Comparison of ENCODE assay signal across 8 mouse cellular contexts in the genomic region with DNA sequence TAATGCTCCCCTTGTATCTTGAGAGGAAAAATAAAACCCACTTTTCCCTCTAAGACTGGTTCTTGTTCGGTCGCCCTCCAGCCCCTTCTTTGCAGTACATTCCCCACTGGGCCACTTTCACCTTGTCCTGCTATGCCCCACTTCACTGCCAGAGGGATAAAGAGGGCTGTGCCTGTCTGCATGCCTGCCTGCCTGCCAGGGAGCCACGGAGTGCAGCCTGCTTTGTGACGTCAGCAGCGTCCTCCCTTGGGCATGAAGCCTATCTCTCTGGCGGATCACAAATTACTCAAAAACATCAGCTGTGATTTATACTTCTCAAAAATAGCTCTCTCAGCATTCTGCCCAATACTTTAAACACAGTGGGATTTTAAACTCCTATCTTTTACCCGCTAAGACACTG. TPM values are rescaled to one million over a fixed set of nuclear protein-coding genes. Genes with fewer than 3 reads are reported as not detected.
DNase-seq lines count a peak whose midpoint lies in the region; ATAC-seq and TF ChIP-seq lines count a peak whose summit lies in the region.

No protein-coding gene starts in this region.

- TF ChIP-seq CTCF in gastrocnemius, adult 2 months (IDR thresholded peaks at IDR 0.05) = no peak
- peak; percentile 4; the same call in 1 of the 2 replicates for TF ChIP-seq CTCF in hindbrain, postnatal 0 days (IDR thresholded peaks at IDR 0.05; ENCODE audit: low read depth)
- TF ChIP-seq CTCF in thymus, adult 2 months (IDR thresholded peaks at IDR 0.05; ENCODE audit: borderline replicate concordance, control insufficient read depth, extremely low read depth, insufficient read depth, low read length, poor library complexity) = no peak

- H3K36me3 ChIP-seq in hindbrain, postnatal 0 days (ENCODE audit: insufficient read depth, low read length) = no peaks in the 10 kb centered on the region
- no peaks in the 10 kb centered on the region for H3K36me3 ChIP-seq in neural tube, embryonic 14.5 days (ENCODE audit: control insufficient read depth, insufficient read depth, low read length)
- no peaks in the 10 kb centered on the region for H3K36me3 ChIP-seq in thymus, adult 2 months (ENCODE audit: control insufficient read depth, insufficient read depth, low read length)

- no peak overlapping the region for H3K9ac ChIP-seq in hindbrain, postnatal 0 days (replicated peaks; ENCODE audit: low read length)
- no peak overlapping the region for H3K9ac ChIP-seq in neural tube, embryonic 14.5 days (replicated peaks; ENCODE audit: low read depth, low read length)

- TF ChIP-seq POLR2A in thymus, adult 2 months (IDR thresholded peaks at IDR 0.05; ENCODE audit: control insufficient read depth, extremely low read depth, insufficient read depth, low read length, poor library complexity) = no peak

- no peak overlapping the region for H3K4me3 ChIP-seq in gastrocnemius, adult 2 months
- H3K4me3 ChIP-seq in hindbrain, postnatal 0 days (ENCODE audit: low read length) = no peak overlapping the region
- no peak overlapping the region for H3K4me3 ChIP-seq in neural tube, embryonic 14.5 days (ENCODE audit: low read depth, low read length)
- no peak overlapping the region for H3K4me3 ChIP-seq in thymus, adult 2 months (ENCODE audit: control insufficient read depth, insufficient read depth, low read length)

- 25% methylated on average over 7 of the region's 7 CpGs for WGBS in hindbrain, postnatal 0 days
- 25% methylated on average over 7 of the region's 7 CpGs for WGBS in neural tube, embryonic 14.5 days
- WGBS in thymus, adult 2 months = 80% methylated on average over 7 of the region's 7 CpGs

- peak; percentile 24 for DNase-seq in gastrocnemius, adult 2 months
- no peak for DNase-seq in gastrocnemius, adult 8-10 months (ENCODE audit: low spot score in 2 of 2)
- DNase-seq in adrenal gland, adult (ENCODE audit: inconsistent age in 2 of 2, low spot score in 1 of 2) = peak; percentile 73 to 90
- DNase-seq in cerebellum, postnatal 25 days = peak; percentile 70 to 76
- peak; percentile 37 for DNase-seq in hindbrain, postnatal 0 days (ENCODE audit: low spot score)
- DNase-seq in thymus, adult 2 months = no peak
- no peak for DNase-seq in spleen, adult 18-20 months

- H3K27me3 ChIP-seq in hindbrain, postnatal 0 days (ENCODE audit: insufficient read depth, low read length) = no peaks in the 10 kb centered on the region
- no peaks in the 10 kb centered on the region for H3K27me3 ChIP-seq in neural tube, embryonic 14.5 days (ENCODE audit: control insufficient read depth, insufficient read depth, low read length)
- H3K27me3 ChIP-seq in thymus, adult 2 months (ENCODE audit: control insufficient read depth, insufficient read depth, low read length) = no peaks in the 10 kb centered on the region; the same call in 1 of the 2 replicates

- H3K4me1 ChIP-seq in hindbrain, postnatal 0 days (ENCODE audit: insufficient read depth, low read length) = no peaks in the 10 kb centered on the region
- no peaks in the 10 kb centered on the region for H3K4me1 ChIP-seq in neural tube, embryonic 14.5 days (ENCODE audit: control insufficient read depth, insufficient read depth, low read length)
- no peaks in the 10 kb centered on the region for H3K4me1 ChIP-seq in thymus, adult 2 months (replicated peaks; ENCODE audit: control insufficient read depth, insufficient read depth, low read length)

- intact Hi-C loops in gastrocnemius, adult 2 months (cut with DNase I) = no loop called here

- H3K27ac ChIP-seq in gastrocnemius, adult 2 months = peak overlapping the region; percentile 50; the same call in 1 of the 2 replicates
- H3K27ac ChIP-seq in hindbrain, postnatal 0 days = no peak overlapping the region
- H3K27ac ChIP-seq in neural tube, embryonic 14.5 days (ENCODE audit: low read depth, low read length) = no peak overlapping the region
- H3K27ac ChIP-seq in thymus, adult 2 months (ENCODE audit: control insufficient read depth, insufficient read depth, low read length) = no peak overlapping the region

- no peak for ATAC-seq in hindbrain, postnatal 0 days
- ATAC-seq in neural tube, embryonic 14.5 days (ENCODE audit: low read depth) = peak; percentile 82

- peak overlapping the region; percentile 33 for H3K4me2 ChIP-seq in hindbrain, postnatal 0 days (ENCODE audit: low read depth, low read length)
- 0 out of 2 replicates have a peak overlapping the region, but pooled peaks have one; percentile 6 for H3K4me2 ChIP-seq in neural tube, embryonic 14.5 days (ENCODE audit: low read depth, low read length)

- H3K9me3 ChIP-seq in hindbrain, postnatal 0 days (ENCODE audit: low read length) = no peaks in the 10 kb centered on the region
- no peaks in the 10 kb centered on the region for H3K9me3 ChIP-seq in neural tube, embryonic 14.5 days (ENCODE audit: control insufficient read depth, low read length)

RNA-seq across cellular contexts. Expression of a gene that starts 6.2 kb away (rescaled TPM):
- 1 to 10 TPM in 1 of 2 experiments, under 1 TPM in 1; 0.84 to 3.6 TPM for total RNA-seq in gastrocnemius, adult 2 months (2021)
- total RNA-seq in gastrocnemius, adult 8-10 months (2022) = 10 to 100 TPM in 1 of 4 experiments, 1 to 10 TPM in 3; 2.8 to 15.8 (median 5.1) TPM
- total RNA-seq in hindbrain, postnatal 0 days (2014; rRNA removed) = 7.1 and 15.3 TPM in 2 replicates
- polyA plus RNA-seq in hindbrain, postnatal 0 days (2015; fragmentation: Nextera tagmentation; extraction: Ambion mirVana) = 5.6 and 5.9 TPM in 2 replicates
- polyA plus RNA-seq in neural tube, embryonic 14.5 days (2014; fragmentation: Nextera tagmentation; extraction: Ambion mirVana) = 1.9 and 2.2 TPM in 2 replicates
- polyA plus RNA-seq in thymus, adult 2 months (2012; rRNA removed) = 0.56 and 1.00 TPM in 2 replicates

RNA-seq across cellular contexts. Expression of a gene that starts 6.3 kb away (rescaled TPM):
- total RNA-seq in gastrocnemius, adult 2 months (2021) = 1 to 10 TPM in 1 of 2 experiments, under 1 TPM in 1; 0.59 to 1.0 TPM
- total RNA-seq in gastrocnemius, adult 8-10 months (2022) = 1 to 10 TPM; 1.4 to 5.4 (median 2.3) TPM
- total RNA-seq in hindbrain, postnatal 0 days (2014; rRNA removed) = 0.07 and 0.68 TPM in 2 replicates
- polyA plus RNA-seq in hindbrain, postnatal 0 days (2015; fragmentation: Nextera tagmentation; extraction: Ambion mirVana) = 1.1 and 1.7 TPM in 2 replicates
- 1.5 and 2.8 TPM in 2 replicates for polyA plus RNA-seq in neural tube, embryonic 14.5 days (2014; fragmentation: Nextera tagmentation; extraction: Ambion mirVana)
- 6.3 and 7.3 TPM in 2 replicates for polyA plus RNA-seq in thymus, adult 2 months (2012; rRNA removed)

Comparison
In these comparisons a context has a peak if more than half of its experiments do, and no peak if none do; other contexts are left out.
1. DNase-seq: peak in gastrocnemius, adult 2 months (single experiment), adrenal gland, adult (2 of 2), cerebellum, postnatal 25 days (2 of 2) and hindbrain, postnatal 0 days (single experiment); none in gastrocnemius, adult 8-10 months (0 of 2), thymus, adult 2 months (single experiment) and spleen, adult 18-20 months (0 of 2).